Mouse (Mus musculus) heart, postnatal 10 days (tissue): Measurements from ENCODE around the gene Mta1. TPM values are rescaled to one million over a fixed set of nuclear protein-coding genes. Genes with fewer than 3 reads are reported as not detected.
A peak's percentile ranks its signal among the peaks of the same experiment; 100 is the strongest.

Experiments used
- DNase-seq, 2 experiments: peaks; one replicate each; pipeline ENCODE4 v3.0.0; 2021
- intact Hi-C: fragments of 180-260 bp; cut with DNase I; formaldehyde crosslinking; loops from one replicate; pipeline ENCODE4 v1.15.1; 2025
- total RNA-seq, 2 experiments: library from RNA; stranded (reverse); gene quantifications; 2 replicates each; pipeline ENCODE4 v1.2.3; 2021

Gene Mta1
- total RNA-seq, result 10 to 100 TPM; 50.1 TPM

- peak; percentile 45 to 59 for DNase-seq
- intact Hi-C loops, result no loop called here
Observed at GRCm38 (mm10) chr12:113097749-113098281, at the start of gene Mta1. TSS of gene Mta1 (plus strand) at chr12:113098278.

GRCm38 (mm10) chr12:113049836-113050235 is 48.2 kb upstream of the Mta1 start:
- intact Hi-C loops, result loop anchor here (5.0 kb wide), 1 partner anchor 93 kb away; no protein-coding TSS in a partner anchor
- DNase-seq, result no peak

GRCm38 (mm10) chr12:113050671-113051070 is 47.4 kb upstream of the Mta1 start:
- DNase-seq, result no peak
- intact Hi-C loops, result no loop called here

GRCm38 (mm10) chr12:113051628-113052403 is 46.3 kb upstream of the Mta1 start:
- intact Hi-C loops, result no loop called here

GRCm38 (mm10) chr12:113056089-113056488 is 42.0 kb upstream of the Mta1 start:
- no peak for DNase-seq
- intact Hi-C loops, result no loop called here

More at GRCm38 (mm10) chr12:113051628-113052403, 46.3 kb upstream of the Mta1 start:
- no peak for DNase-seq

GRCm38 (mm10) chr12:113060178-113060577 is 37.9 kb upstream of the Mta1 start:
- no peak for DNase-seq
- intact Hi-C loops, result no loop called here

GRCm38 (mm10) chr12:113061606-113062005 is 36.5 kb upstream of the Mta1 start:
- DNase-seq, result no peak
- intact Hi-C loops, result no loop called here

GRCm38 (mm10) chr12:113062201-113062600 is 35.9 kb upstream of the Mta1 start:
- no peak for DNase-seq
- intact Hi-C loops, result no loop called here

- intact Hi-C loops, result no loop called here
- DNase-seq, result no peak
Observed at GRCm38 (mm10) chr12:113063700-113064099, 34.4 kb upstream of the Mta1 start.

GRCm38 (mm10) chr12:113068002-113068401 is 30.1 kb upstream of the Mta1 start:
- intact Hi-C loops, result no loop called here
- no peak for DNase-seq

GRCm38 (mm10) chr12:113069389-113069788 is 28.7 kb upstream of the Mta1 start:
- intact Hi-C loops, result no loop called here
- no peak for DNase-seq

- no peak for DNase-seq
- intact Hi-C loops, result loop anchor here (10.0 kb wide), 1 partner anchor 197 kb away; no protein-coding TSS in a partner anchor
Observed at GRCm38 (mm10) chr12:113071321-113071720, 26.8 kb upstream of the Mta1 start.

GRCm38 (mm10) chr12:113071827-113072226 is 26.3 kb upstream of the Mta1 start:
- intact Hi-C loops, result loop anchor here (10.0 kb wide), 1 partner anchor 197 kb away; no protein-coding TSS in a partner anchor

GRCm38 (mm10) chr12:113073420-113074328 is 24.4 kb upstream of the Mta1 start:
- intact Hi-C loops, result loop anchor here (2.0 to 10.0 kb wide), 2 partner anchors 69 to 199 kb away; no protein-coding TSS in a partner anchor
- no peak for DNase-seq

More at GRCm38 (mm10) chr12:113071827-113072226, 26.3 kb upstream of the Mta1 start:
- DNase-seq, result no peak

- intact Hi-C loops, result loop anchor here (2.0 to 10.0 kb wide), 3 partner anchors 70 to 200 kb away; no protein-coding TSS in a partner anchor
- peak; percentile 91 for DNase-seq
Observed at GRCm38 (mm10) chr12:113074329-113075062, 23.6 kb upstream of the Mta1 start, which contains the start of gene Tex22. TSS of gene Tex22 (plus strand) at chr12:113074502.

GRCm38 (mm10) chr12:113075063-113075454 is 23.0 kb upstream of the Mta1 start:
- DNase-seq, result peak; percentile 90 to 93
- intact Hi-C loops, result loop anchor here (2.0 to 10.0 kb wide), 3 partner anchors 70 to 200 kb away; no protein-coding TSS in a partner anchor

- no peak for DNase-seq
- intact Hi-C loops, result loop anchor here (2.0 to 10.0 kb wide), 3 partner anchors 71 to 201 kb away; no protein-coding TSS in a partner anchor
Observed at GRCm38 (mm10) chr12:113075486-113075885, 22.6 kb upstream of the Mta1 start.

- intact Hi-C loops, result no loop called here
- no peak for DNase-seq
Observed at GRCm38 (mm10) chr12:113087276-113087675, 10.8 kb upstream of the Mta1 start.

- intact Hi-C loops, result no loop called here
- no peak for DNase-seq
Observed at GRCm38 (mm10) chr12:113088026-113088425, 10.1 kb upstream of the Mta1 start.

- intact Hi-C loops, result no loop called here
- no peak for DNase-seq
Observed at GRCm38 (mm10) chr12:113089107-113089506, 9.0 kb upstream of the Mta1 start.
